Mouse (Mus musculus): Measurements from ENCODE around the gene Tmod1.

The Tmod1 gene

GRCm38 (mm10) chr4:46089524-46090125, 50.9 kb downstream of the Tmod1 start:
- DNase-seq (ENCODE audit: low read depth, low spot score) = no peak

GRCm38 (mm10) chr4:46092429-46093076, 53.8 kb downstream of the Tmod1 start:
- no peak for DNase-seq (ENCODE audit: low read depth, low spot score)

GRCm38 (mm10) chr4:46094916-46095825, 56.4 kb downstream of the Tmod1 start:
- DNase-seq (ENCODE audit: low read depth, low spot score) = no peak

- no peak for DNase-seq (ENCODE audit: low read depth, low spot score)
These were observed 57.1 kb downstream of the Tmod1 start for GRCm38 (mm10) chr4:46095826-46096159.

- DNase-seq (ENCODE audit: low read depth, low spot score) = no peak
These were observed 57.8 kb downstream of the Tmod1 start for GRCm38 (mm10) chr4:46096546-46096945.

GRCm38 (mm10) chr4:46097591-46097990, 58.9 kb downstream of the Tmod1 start:
- DNase-seq (ENCODE audit: low read depth, low spot score) = no peak

- no peak for DNase-seq (ENCODE audit: low read depth, low spot score)
These were observed 60.4 kb downstream of the Tmod1 start for GRCm38 (mm10) chr4:46099132-46099531.

GRCm38 (mm10) chr4:46100539-46100938, 61.8 kb downstream of the Tmod1 start:
- DNase-seq (ENCODE audit: low read depth, low spot score) = no peak

- peak; percentile 18 for DNase-seq (ENCODE audit: low read depth, low spot score)
These were observed 62.5 kb downstream of the Tmod1 start for GRCm38 (mm10) chr4:46101211-46101711.

- no peak for DNase-seq (ENCODE audit: low read depth, low spot score)
These were observed 63.5 kb downstream of the Tmod1 start for GRCm38 (mm10) chr4:46102078-46102769.

- DNase-seq (ENCODE audit: low read depth, low spot score) = no peak
These were observed 71.3 kb downstream of the Tmod1 start for GRCm38 (mm10) chr4:46110084-46110483.

GRCm38 (mm10) chr4:46111361-46111760, 72.6 kb downstream of the Tmod1 start:
- DNase-seq (ENCODE audit: low read depth, low spot score) = no peak

GRCm38 (mm10) chr4:46115308-46115707, 76.6 kb downstream of the Tmod1 start:
- DNase-seq (ENCODE audit: low read depth, low spot score) = no peak

GRCm38 (mm10) chr4:46116544-46117175, 77.9 kb downstream of the Tmod1 start:
- no peak for DNase-seq (ENCODE audit: low read depth, low spot score)

- DNase-seq (ENCODE audit: low read depth, low spot score) = no peak
These were observed 78.8 kb downstream of the Tmod1 start for GRCm38 (mm10) chr4:46117536-46117935.

- no peak for DNase-seq (ENCODE audit: low read depth, low spot score)
These were observed 80.9 kb downstream of the Tmod1 start for GRCm38 (mm10) chr4:46119514-46120094.

GRCm38 (mm10) chr4:46120767-46121166, 82.0 kb downstream of the Tmod1 start:
- no peak for DNase-seq (ENCODE audit: low read depth, low spot score)

- no peak for DNase-seq (ENCODE audit: low read depth, low spot score)
These were observed 84.6 kb downstream of the Tmod1 start for GRCm38 (mm10) chr4:46123358-46123757.

GRCm38 (mm10) chr4:46126541-46126940, 87.8 kb downstream of the Tmod1 start:
- peak; percentile 67 for DNase-seq (ENCODE audit: low read depth, low spot score)

- DNase-seq (ENCODE audit: low read depth, low spot score) = no peak
These were observed 90.7 kb downstream of the Tmod1 start for GRCm38 (mm10) chr4:46129311-46130004.

All from forelimb bud, embryonic 11.5 days (tissue).